Mouse (Mus musculus) liver, embryonic 16.5 days (tissue): ENCODE data around the gene Pex26. TPM values are rescaled to one million over a fixed set of nuclear protein-coding genes. Genes with fewer than 3 reads are reported as not detected.

ENCODE experiments used
- polyA plus RNA-seq: library from polyadenylated mRNA; unstranded; fragments of >200 nt; fragmentation: Nextera tagmentation; extraction: Ambion mirVana; gene quantifications from 2 replicates; pipeline ENCODE4 v1.2.1, GENCODE M21; 2015

The Pex26 gene
- polyA plus RNA-seq, 1 experiment from 2014 or later, result 7.8 TPM

Other genes with a start within 250 kb of the Pex26 start
- 9.2 and 9.3 TPM in 2 replicates for gene Mical3, start 52.7 kb upstream of the Pex26 start, polyA plus RNA-seq
- gene Tuba8, start 27.0 kb downstream of the Pex26 start, polyA plus RNA-seq, result 5.3 and 6.2 TPM in 2 replicates
- gene Usp18, start 62.2 kb downstream of the Pex26 start, polyA plus RNA-seq, result 7.8 and 8.8 TPM in 2 replicates
- gene Slc6a13, start 116.6 kb downstream of the Pex26 start, polyA plus RNA-seq, result 40.1 and 43.3 TPM in 2 replicates
- gene Slc6a12, start 159.4 kb downstream of the Pex26 start, polyA plus RNA-seq, result 3.4 and 4.0 TPM in 2 replicates